ENCODE assay signal across 9 mouse cellular contexts in genomic region chr2:127453764-127454163, GRCm38 (mm10). TPM values are rescaled to one million over a fixed set of nuclear protein-coding genes. Genes with fewer than 3 reads are reported as not detected.
DNase-seq lines count a peak whose midpoint lies in the region; ATAC-seq and TF ChIP-seq lines count a peak whose summit lies in the region.
"Had no signal": no experiment of that assay in that cellular context is flagged by ENCODE, and none has a peak within 500 bp of the region (broad histone marks: within the 10 kb centered on the region; RNA-seq: fewer than 3 reads in every experiment).

No protein-coding gene starts in this region.

- TF ChIP-seq POLR2A in thymus, adult 2 months (IDR thresholded peaks at IDR 0.05; ENCODE audit: control insufficient read depth, extremely low read depth, insufficient read depth, low read length, poor library complexity), result no peak

- no peak overlapping the region for H3K27ac ChIP-seq in liver, embryonic 11.5 days (ENCODE audit: low read depth, low read length)
- no peak overlapping the region for H3K27ac ChIP-seq in thymus, adult 2 months (ENCODE audit: control insufficient read depth, insufficient read depth, low read length)
- H3K27ac ChIP-seq: heart, embryonic 13.5 days had no signal

- H3K9me3 ChIP-seq in liver, embryonic 11.5 days (ENCODE audit: control insufficient read depth, low read length), result no peaks in the 10 kb centered on the region
- H3K9me3 ChIP-seq: heart, embryonic 13.5 days had no signal

- no peak for TF ChIP-seq CTCF in thymus, adult 2 months (IDR thresholded peaks at IDR 0.05; ENCODE audit: borderline replicate concordance, control insufficient read depth, extremely low read depth, insufficient read depth, low read length, poor library complexity)

- WGBS in liver, embryonic 11.5 days, result 3% methylated on average over 5 of the region's 5 CpGs
- WGBS in thymus, adult 2 months, result 5% methylated on average over 5 of the region's 5 CpGs

- no peak for ATAC-seq in liver, embryonic 11.5 days (replicated peaks; ENCODE audit: low FRiP score)

- peaks cover 12% of the 10 kb centered on the region; the same call in 1 of the 2 replicates for H3K4me1 ChIP-seq in liver, embryonic 11.5 days (replicated peaks; ENCODE audit: control insufficient read depth, insufficient read depth, low read length)
- no peaks in the 10 kb centered on the region for H3K4me1 ChIP-seq in thymus, adult 2 months (replicated peaks; ENCODE audit: control insufficient read depth, insufficient read depth, low read length)

- H3K4me3 ChIP-seq in liver, embryonic 11.5 days (ENCODE audit: low read depth, low read length), result no peak overlapping the region
- no peak overlapping the region for H3K4me3 ChIP-seq in thymus, adult 2 months (ENCODE audit: control insufficient read depth, insufficient read depth, low read length)
- H3K4me3 ChIP-seq: heart, embryonic 13.5 days had no signal

- no peaks in the 10 kb centered on the region for H3K36me3 ChIP-seq in liver, embryonic 11.5 days (ENCODE audit: control insufficient read depth, insufficient read depth, low read length)
- H3K36me3 ChIP-seq in thymus, adult 2 months (ENCODE audit: control insufficient read depth, insufficient read depth, low read length), result no peaks in the 10 kb centered on the region
- H3K36me3 ChIP-seq: heart, embryonic 13.5 days had no signal

- DNase-seq in liver, result peak; percentile 77
- no peak for DNase-seq in liver, embryonic 11.5 days (ENCODE audit: low spot score)
- DNase-seq in adrenal gland, postnatal 25 days, result peak; percentile 74
- DNase-seq in embryo, embryonic 9.5 days (ENCODE audit: extremely low spot score), result peak; percentile 75
- DNase-seq in heart, postnatal 4 days, result peak; percentile 81
- DNase-seq in left cerebral cortex, postnatal 25 days (ENCODE audit: low spot score in 2 of 2), result peak; percentile 64 to 72
- peak; percentile 73 to 76 for DNase-seq in natural killer cell, adult 2 months (ENCODE audit: low spot score in 2 of 2)
- peak; percentile 65 for DNase-seq in thymus, adult 2 months

- H3K4me2 ChIP-seq in liver, embryonic 11.5 days, result no peak overlapping the region
- H3K4me2 ChIP-seq: heart, embryonic 13.5 days had no signal

- no peak overlapping the region for H3K9ac ChIP-seq in liver, embryonic 11.5 days (ENCODE audit: low read depth, low read length)
- H3K9ac ChIP-seq: heart, embryonic 13.5 days had no signal

- peaks cover 9% of the 10 kb centered on the region for H3K27me3 ChIP-seq in liver, embryonic 11.5 days (replicated peaks; ENCODE audit: control insufficient read depth, insufficient read depth, low read length)
- no peaks in the 10 kb centered on the region for H3K27me3 ChIP-seq in thymus, adult 2 months (ENCODE audit: control insufficient read depth, insufficient read depth, low read length)

- intact Hi-C loops in left cerebral cortex, postnatal 25 days (cut with DNase I), result loop anchor here (1.0 kb wide), 1 partner anchor 91 kb away; no protein-coding TSS in a partner anchor

RNA-seq across cellular contexts. Expression of gene Fahd2a, which starts 9.4 kb away (rescaled TPM):
- 16.6 and 19.9 TPM in 2 replicates for polyA plus RNA-seq in liver, embryonic 11.5 days (2014; fragmentation: Nextera tagmentation; extraction: Ambion mirVana)
- total RNA-seq in adrenal gland, postnatal 25 days (2021), result 42.0 and 46.8 TPM in 2 replicates
- 10 to 100 TPM; 20.4 to 21.0 TPM for total RNA-seq in heart, postnatal 4 days (2021)
- 10 to 100 TPM; 18.1 TPM for total RNA-seq in left cerebral cortex, postnatal 25 days (2021)
- 13.4 and 17.0 TPM in 2 replicates for polyA plus RNA-seq in thymus, adult 2 months (2012; rRNA removed)

RNA-seq across cellular contexts. Expression of gene Gpat2, which starts 28.8 kb away (rescaled TPM):
- polyA plus RNA-seq in liver, embryonic 11.5 days (2014; fragmentation: Nextera tagmentation; extraction: Ambion mirVana), result 0.43 and 0.92 TPM in 2 replicates
- total RNA-seq in adrenal gland, postnatal 25 days (2021), result 0.43 TPM in 1 of 2 replicates, not detected in the other
- under 1 TPM in 1 of 2 experiments, not detected in 1; 0.10 TPM for total RNA-seq in heart, postnatal 4 days (2021)
- total RNA-seq in left cerebral cortex, postnatal 25 days (2021), result under 1 TPM in 1 of 2 experiments, not detected in 1; 0.48 TPM
- 0.31 and 0.85 TPM in 2 replicates for polyA plus RNA-seq in thymus, adult 2 months (2012; rRNA removed)
